Mouse (Mus musculus): ENCODE measurements around the gene Astn2.

DNA sequence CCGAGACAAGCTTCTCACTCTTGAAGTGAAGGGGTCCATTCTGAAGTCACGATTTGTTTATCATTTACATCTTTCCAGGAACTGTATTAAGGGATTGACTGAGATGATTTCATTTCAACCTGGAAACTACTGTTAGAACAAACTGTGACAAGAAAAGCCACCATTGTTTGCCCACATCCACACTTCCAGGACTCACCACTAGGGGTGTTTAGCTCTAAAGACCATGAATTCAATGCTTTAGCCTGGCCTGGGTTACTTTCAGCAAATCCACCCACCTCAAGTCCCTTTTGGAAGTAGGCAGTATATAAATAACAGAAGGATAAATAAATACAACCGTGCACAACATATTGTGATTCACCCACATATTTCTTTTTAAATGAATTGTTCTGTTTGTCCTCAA lies 370.6 kb downstream of the Astn2 start:
- TF ChIP-seq EP300 (IDR thresholded peaks at IDR 0.05; ENCODE audit: insufficient read depth, low read depth, low read length) = no peak
- peak; percentile 48 for TF ChIP-seq CTCF (IDR thresholded peaks at IDR 0.05)
- no peak for TF ChIP-seq POLR2A (IDR thresholded peaks at IDR 0.05; ENCODE audit: insufficient read depth, low read depth, low read length)

All from heart, adult 2 months (tissue).